Mouse (Mus musculus) small intestine, adult 2 months (tissue): ENCODE results near the gene Nudt16. TPM values are rescaled to one million over a fixed set of nuclear protein-coding genes. Genes with fewer than 3 reads are reported as not detected.
A peak's percentile ranks its signal among the peaks of the same experiment; 100 is the strongest.
"Not testable (repeated sequence)": the region's sequence is repeated elsewhere in the genome, so short reads cannot be mapped to it uniquely, and the experiment has no call there.

ENCODE experiments used
- H3K27ac ChIP-seq: fragments of 200-500 bp; 2 replicates; pipeline ENCODE4 v1.5.1; 2012; ENCODE audit warnings: low read depth, low read length, control low read depth, inconsistent platforms; ENCODE audit not compliant: insufficient read depth
- H3K27me3 ChIP-seq: fragments of 200-500 bp; 2 replicates; pipeline ENCODE4 v1.6.1; 2012; ENCODE audit warnings: mild to moderate bottlenecking, moderate library complexity, low read length, inconsistent platforms; ENCODE audit not compliant: control insufficient read depth, insufficient read depth
- H3K36me3 ChIP-seq: fragments of 200-500 bp; 2 replicates; pipeline ENCODE4 v1.6.1; 2012; ENCODE audit warnings: mild to moderate bottlenecking, low read length, control low read depth, inconsistent platforms; ENCODE audit not compliant: control insufficient read depth, insufficient read depth
- H3K4me1 ChIP-seq: fragments of 200-500 bp; 2 replicates; pipeline ENCODE4 v1.6.1; 2012; ENCODE audit warnings: low read length, inconsistent platforms, mixed read lengths; ENCODE audit not compliant: control insufficient read depth, insufficient read depth, insufficient read length
- H3K4me3 ChIP-seq: fragments of 200-500 bp; 2 replicates; pipeline ENCODE4 v1.5.1; 2012; ENCODE audit warnings: low read depth, mild to moderate bottlenecking, control low read depth, inconsistent platforms, low read length, moderate library complexity
- CTCF ChIP-seq: fragments of 200-500 bp; IDR thresholded peaks from 2 replicates; pipeline ENCODE4 v1.5.1; 2012; ENCODE audit warnings: low read depth, mild to moderate bottlenecking, control low read depth, inconsistent platforms, low read length, moderate library complexity, mixed read lengths; ENCODE audit not compliant: insufficient replicate concordance, insufficient read length; ENCODE audit errors: extremely low read depth
- POLR2A ChIP-seq: fragments of 200-500 bp; IDR thresholded peaks from 2 replicates; pipeline ENCODE4 v1.6.1; 2012; ENCODE audit warnings: low read depth, mild to moderate bottlenecking, control low read depth, inconsistent platforms, low read length, moderate library complexity
- WGBS: fragments of 180-500 bp; shearing (Covaris S2); methylation state at CpG from one replicate; pipeline ENCODE4 v1.1.7; 2018; 5-methylcytosine and 5-hydroxymethylcytosine counted together
- polyA plus RNA-seq: library from polyadenylated mRNA; depleted of rRNA; stranded (reverse); fragments of >200 nt; gene quantifications from 2 replicates; pipeline ENCODE4 v1.2.3, GENCODE M21; 2012; rRNA removed

Gene Nudt16
- polyA plus RNA-seq, result 12.3 and 23.2 TPM in 2 replicates

DNA sequence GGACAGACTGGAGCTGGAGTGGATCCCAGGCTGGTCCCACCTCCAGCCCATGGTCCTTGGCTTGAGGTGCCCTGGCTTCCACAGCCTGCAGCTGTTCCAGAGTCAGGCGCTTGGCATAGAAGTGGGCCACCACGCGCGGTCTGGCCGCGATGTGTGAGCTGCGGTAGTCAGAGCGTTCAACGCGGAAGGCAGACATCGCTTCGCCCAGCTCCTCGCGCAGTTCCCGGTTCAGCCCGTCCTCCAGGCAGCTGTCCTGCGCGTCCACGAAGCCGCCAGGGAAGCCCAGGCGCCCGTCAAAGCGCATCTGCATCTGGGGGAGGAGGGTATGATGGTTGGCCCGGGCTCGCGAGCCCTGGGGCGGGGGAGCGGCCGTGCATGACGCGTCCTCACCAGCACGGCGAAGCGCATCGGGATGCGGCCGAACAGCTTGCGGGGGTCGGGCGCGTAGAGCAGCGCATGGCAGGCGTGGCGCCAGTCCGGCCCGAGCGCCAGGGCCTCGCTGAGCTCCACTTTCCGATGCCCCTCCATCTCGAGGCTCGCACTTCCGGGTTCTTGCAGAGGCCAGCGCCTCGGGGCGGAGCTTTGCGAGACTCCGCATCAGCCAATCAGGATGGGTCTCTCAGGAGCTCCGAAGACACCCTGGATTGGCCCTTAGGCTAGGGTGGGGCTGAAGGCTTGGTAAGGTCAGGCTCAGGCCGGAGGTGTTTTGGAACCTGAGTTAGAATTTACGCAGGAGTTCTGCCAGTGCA is at the start of gene Nudt16:
Gene Nudt16, minus strand, starts transcription at position 572 of the 749 bp plus-strand sequence.
- peak; percentile 82; the same call in 1 of the 2 replicates for TF ChIP-seq POLR2A
- no peak for TF ChIP-seq CTCF
- WGBS, result under 1% methylated on average over 60 of the region's 60 CpGs
- Histone ChIP-seq H3K36me3 (no peaks in the 10 kb centered on the region), H3K27ac (peak within 1 kb of the TSS; percentile 81), H3K4me1 (peaks cover 17% of the 10 kb centered on the region), H3K27me3 (no peaks in the 10 kb centered on the region), H3K4me3 (peak within 1 kb of the TSS; percentile 88)

DNA sequence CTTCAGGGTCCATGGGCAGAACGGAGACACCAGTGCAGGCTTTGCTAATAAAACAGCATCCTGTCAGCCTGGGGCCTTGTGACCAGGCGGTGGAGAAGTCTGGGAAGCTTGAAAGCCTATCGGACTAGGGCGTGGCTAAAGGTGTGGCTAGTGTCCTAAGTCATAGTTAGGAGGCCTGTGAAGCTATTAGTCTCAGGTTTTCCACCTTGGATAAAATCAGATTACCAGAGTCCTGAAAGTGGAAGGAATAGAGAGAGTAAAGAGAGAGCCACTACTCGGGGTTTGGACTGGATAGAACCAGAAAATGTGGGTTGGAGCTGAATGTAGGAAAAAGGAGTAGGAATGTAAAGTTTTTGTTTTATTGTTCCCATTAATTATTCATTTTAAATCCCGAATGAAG is 13.4 kb upstream of the Nudt16 start, which contains the start of gene 1700080E11Rik:
Gene 1700080E11Rik, minus strand, starts transcription at position 101 of the 400 bp plus-strand sequence.
- TF ChIP-seq CTCF, result no peak
- TF ChIP-seq POLR2A, result no peak
- Histone ChIP-seq H3K4me3 (no peak within 1 kb of the TSS), H3K36me3 (no peaks in the 10 kb centered on the region), H3K27me3 (no peaks in the 10 kb centered on the region), H3K27ac (no peak within 1 kb of the TSS), H3K4me1 (no peaks in the 10 kb centered on the region; the same call in 1 of the 2 replicates)
- WGBS, result 54% methylated on average over 6 of the region's 6 CpGs

DNA sequence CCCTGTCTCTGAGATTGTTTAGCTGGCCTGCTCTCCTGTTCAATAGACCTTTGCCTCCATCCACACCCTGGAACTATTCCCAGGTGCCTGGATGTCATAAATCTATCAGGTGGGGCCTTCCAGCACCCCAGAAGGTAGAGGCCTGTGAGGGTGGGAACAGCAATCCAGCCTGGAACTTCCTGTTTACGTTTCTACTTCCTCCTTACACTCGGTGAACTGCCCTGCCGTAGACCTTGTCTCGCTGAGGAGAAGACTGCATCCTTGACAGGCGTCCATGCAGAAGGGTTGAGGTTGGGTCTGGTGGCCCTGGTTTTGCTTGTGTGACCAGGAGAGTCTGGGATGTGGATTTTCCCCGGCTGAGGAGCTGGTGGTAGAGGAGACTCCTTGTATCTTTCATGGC is 7.6 kb upstream of the Nudt16 start:
- no peaks in the 10 kb centered on the region for H3K27me3 ChIP-seq
- WGBS, result 12% methylated on average over 6 of the region's 6 CpGs
- H3K4me3 ChIP-seq, result peak overlapping the region; percentile 49
- no peaks in the 10 kb centered on the region for H3K36me3 ChIP-seq
- no peak for TF ChIP-seq POLR2A
- H3K27ac ChIP-seq, result peak overlapping the region; percentile 72
- H3K4me1 ChIP-seq, result peaks cover 8% of the 10 kb centered on the region; the same call in 1 of the 2 replicates

DNA sequence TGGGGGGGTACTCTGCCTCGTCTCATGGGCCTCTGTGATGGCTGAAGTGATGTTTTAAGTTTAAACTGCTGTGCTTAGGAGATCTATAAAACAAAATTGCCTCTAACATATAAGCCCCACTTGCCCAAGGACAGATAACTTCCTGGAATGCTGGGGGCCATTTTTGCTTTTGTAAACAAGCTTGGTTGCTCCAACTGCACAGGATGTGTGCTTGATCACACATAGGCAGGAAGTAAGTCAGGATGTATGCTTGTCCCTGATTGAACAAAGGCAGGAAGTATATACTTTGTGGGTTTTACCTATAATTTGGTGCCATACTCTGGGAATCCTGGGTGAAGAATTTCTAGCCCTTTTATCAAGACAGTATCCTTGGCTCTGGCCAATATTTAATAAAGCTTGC is 4.8 kb upstream of the Nudt16 start:
- TF ChIP-seq POLR2A (no peak), CTCF (no peak)
- no peak overlapping the region for H3K27ac ChIP-seq
- 64% methylated on average over 1 of the region's 1 CpGs for WGBS

DNA sequence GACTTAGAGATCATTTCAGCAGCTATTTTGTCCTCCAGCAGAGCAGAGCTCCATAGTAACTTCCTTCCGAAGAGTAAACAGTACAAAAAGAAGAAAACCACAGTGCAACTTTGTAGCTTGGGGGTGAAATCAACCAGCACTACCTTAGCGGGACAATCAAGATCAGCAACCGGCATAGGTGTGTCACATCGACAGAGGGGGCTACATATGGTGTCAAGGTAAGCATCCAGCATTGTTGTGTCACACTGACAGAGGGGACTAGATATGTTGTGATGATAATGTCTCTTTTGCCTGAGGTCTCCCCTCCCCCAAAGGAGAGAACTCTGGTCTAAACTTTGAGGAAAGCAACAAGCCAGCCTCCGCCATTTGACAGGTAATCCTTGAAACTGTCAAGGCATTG is 2.9 kb upstream of the Nudt16 start:
- TF ChIP-seq POLR2A (no peak), CTCF (no peak)
- no peak overlapping the region for H3K4me3 ChIP-seq
- peak overlapping the region; percentile 42 for H3K27ac ChIP-seq
- 84% methylated on average over 5 of the region's 5 CpGs for WGBS
- H3K36me3 ChIP-seq, result no peaks in the 10 kb centered on the region
- peaks cover 24% of the 10 kb centered on the region for H3K4me1 ChIP-seq
- H3K27me3 ChIP-seq, result no peaks in the 10 kb centered on the region

More for the DNA sequence above, 4.8 kb upstream of the Nudt16 start:
- H3K4me1 ChIP-seq, result peaks cover 13% of the 10 kb centered on the region; the same call in 1 of the 2 replicates
- no peak overlapping the region for H3K4me3 ChIP-seq
- H3K27me3 ChIP-seq, result no peaks in the 10 kb centered on the region
- H3K36me3 ChIP-seq, result no peaks in the 10 kb centered on the region

DNA sequence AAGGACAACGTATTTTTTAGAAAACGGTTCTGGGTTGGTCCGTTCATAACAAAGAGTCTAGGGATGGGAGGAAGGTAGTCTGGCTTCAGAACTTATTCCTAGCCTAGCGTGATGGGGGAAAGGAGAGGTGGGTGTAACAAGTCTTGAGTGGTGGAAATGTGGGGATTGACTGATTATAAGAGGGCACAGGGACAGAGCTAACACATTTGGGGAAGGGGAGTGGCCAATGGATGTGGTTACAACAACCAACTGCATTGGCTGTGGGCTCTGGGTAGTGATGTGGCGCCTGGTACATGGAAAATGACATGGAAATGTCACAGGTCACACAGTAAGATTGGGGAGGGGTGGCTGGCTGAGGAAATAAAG is 361 bp upstream of the Nudt16 start:
- H3K27ac ChIP-seq, result peak overlapping the region; percentile 79
- 21% methylated on average over 5 of the region's 5 CpGs for whole genome bisulfite sequencing

DNA sequence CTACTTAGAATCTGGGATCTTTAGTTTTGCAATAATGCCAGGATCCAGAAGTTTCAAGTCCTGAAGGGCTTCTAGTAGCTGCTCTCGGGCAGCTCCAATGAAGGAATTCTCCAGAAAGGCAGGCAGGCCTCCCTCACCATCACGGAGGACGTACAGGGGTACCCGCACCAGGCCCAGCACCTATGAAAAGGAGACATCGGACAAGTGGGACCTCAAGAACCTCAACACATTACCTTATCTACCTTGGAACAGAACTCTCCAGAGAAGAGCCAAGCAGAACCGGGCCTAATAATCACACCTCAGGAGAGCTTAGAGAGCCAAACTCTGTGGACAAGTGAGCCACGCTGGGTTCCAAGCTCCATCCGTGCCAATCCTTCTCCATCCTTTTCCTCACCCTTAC is 1.3 kb downstream of the Nudt16 start:
- Histone ChIP-seq H3K4me3 (peak overlapping the region; percentile 19; the same call in 1 of the 2 replicates), H3K4me1 (peaks cover 17% of the 10 kb centered on the region), H3K27me3 (no peaks in the 10 kb centered on the region), H3K27ac (no peak overlapping the region), H3K36me3 (no peaks in the 10 kb centered on the region)
- TF ChIP-seq CTCF (no peak), POLR2A (no peak)
- 94% methylated on average over 8 of the region's 8 CpGs for WGBS

More for the DNA sequence above, 361 bp upstream of the Nudt16 start:
- Histone ChIP-seq H3K27me3 (no peaks in the 10 kb centered on the region), H3K4me3 (peak overlapping the region; percentile 88), H3K36me3 (no peaks in the 10 kb centered on the region), H3K4me1 (peaks cover 17% of the 10 kb centered on the region)
- TF ChIP-seq CTCF (no peak), POLR2A (no peak)

DNA sequence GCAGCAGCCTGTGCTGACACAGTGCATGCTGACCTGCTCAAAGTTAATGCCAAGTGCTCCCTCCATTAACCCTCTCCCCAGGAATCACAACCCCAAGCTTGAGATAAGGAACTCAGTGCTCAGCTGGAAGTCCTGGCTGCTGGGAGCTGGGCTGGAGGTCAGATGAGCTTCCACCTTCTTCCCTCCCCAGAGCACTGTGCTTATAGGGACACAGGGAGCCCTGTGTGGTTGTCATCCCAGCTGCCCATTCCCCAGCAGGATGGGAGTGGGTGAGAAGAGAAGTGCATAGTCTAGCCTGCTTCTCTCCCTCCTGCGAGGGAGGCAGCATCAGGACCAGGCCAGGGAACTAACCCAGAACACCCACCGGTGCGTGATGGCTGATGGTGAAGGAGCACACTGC is 6.4 kb downstream of the Nudt16 start:
- WGBS, result 72% methylated on average over 3 of the region's 3 CpGs
- not testable (repeated sequence) for H3K4me3 ChIP-seq

More for the DNA sequence above, 6.4 kb downstream of the Nudt16 start:
- not testable (repeated sequence) for H3K27me3 ChIP-seq, H3K36me3 ChIP-seq, H3K27ac ChIP-seq, H3K4me1 ChIP-seq
